Mouse (Mus musculus): Measurements from ENCODE around the gene Tfb2m. TPM values are rescaled to one million over a fixed set of nuclear protein-coding genes. Genes with fewer than 3 reads are reported as not detected.

Tfb2m gene
- 10 to 100 TPM; 22.2 to 25.9 TPM for total RNA-seq (2021)
- long read RNA-seq, experiment 1, transcript Tfb2m-201 (8 exons, 2,449 nt), result major isoform, 21 of 30 reads
- long read RNA-seq, experiment 1, partial matches to known transcripts, result 0 of 30 reads
- long read RNA-seq, experiment 1, other reads (novel, unspliced or antisense), result 9 of 30 reads
- long read RNA-seq, experiment 2, transcript Tfb2m-201 (8 exons, 2,449 nt), result major isoform, 12 of 19 reads
- long read RNA-seq, experiment 2, partial matches to known transcripts, result 0 of 19 reads
- long read RNA-seq, experiment 2, other reads (novel, unspliced or antisense), result 7 of 19 reads

GRCm38 (mm10) chr1:179545768-179546550 is at the start of gene Tfb2m, which contains the start of gene Cnst:
Gene Tfb2m, minus strand, starts transcription at chr1:179546267.
Gene Cnst, plus strand, starts transcription at chr1:179546370.
- peak; percentile 95 for DNase-seq

- no peak for DNase-seq
These were observed 46.9 kb upstream of the Tfb2m start for GRCm38 (mm10) chr1:179592972-179593371.

DNA sequence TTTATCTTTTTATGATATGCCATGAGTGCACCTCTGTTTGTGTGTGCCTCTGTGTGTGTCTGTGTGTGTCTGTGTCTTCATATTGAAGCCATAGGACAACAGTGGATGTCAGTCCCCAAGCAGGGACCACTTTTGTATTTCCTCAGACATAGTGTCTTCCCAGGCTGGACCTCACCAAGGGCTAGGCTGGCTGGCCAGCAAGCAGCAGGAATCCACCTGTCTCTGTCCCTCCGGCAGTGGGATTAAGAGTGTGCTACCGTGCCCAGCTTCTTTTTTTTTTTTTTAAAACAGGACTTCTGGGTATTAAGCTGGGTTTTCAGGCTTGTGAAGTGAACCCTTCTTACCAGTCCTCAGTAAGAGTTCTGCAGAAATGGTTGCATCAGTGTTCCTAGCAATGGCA is 46.1 kb upstream of the Tfb2m start:
- DNase-seq, result no peak

GRCm38 (mm10) chr1:179591639-179592038 is 45.6 kb upstream of the Tfb2m start:
- no peak for DNase-seq

GRCm38 (mm10) chr1:179588230-179588629 is 42.2 kb upstream of the Tfb2m start:
- DNase-seq, result no peak

GRCm38 (mm10) chr1:179586430-179587095 is 40.5 kb upstream of the Tfb2m start:
- DNase-seq, result no peak

DNA sequence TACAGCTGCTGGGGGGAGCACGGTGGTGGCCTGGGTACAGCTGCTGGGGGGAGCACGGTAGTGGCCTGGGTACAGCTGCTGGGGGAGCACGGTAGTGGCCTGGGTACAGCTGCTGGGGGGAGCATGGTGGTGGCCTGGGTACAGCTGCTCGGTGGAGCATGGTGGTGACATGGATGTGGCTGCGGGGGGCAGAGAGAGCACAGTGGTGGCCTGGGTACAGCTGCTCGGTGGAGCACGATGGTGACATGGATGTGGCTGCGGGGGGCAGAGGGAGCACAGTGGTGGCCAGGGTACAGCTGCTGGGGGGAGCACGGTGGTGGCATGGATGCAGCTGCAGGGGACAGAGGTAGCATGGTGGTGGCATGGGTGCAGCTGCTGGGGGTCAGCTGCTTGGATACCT is 39.6 kb upstream of the Tfb2m start:
- DNase-seq, result no peak

DNA sequence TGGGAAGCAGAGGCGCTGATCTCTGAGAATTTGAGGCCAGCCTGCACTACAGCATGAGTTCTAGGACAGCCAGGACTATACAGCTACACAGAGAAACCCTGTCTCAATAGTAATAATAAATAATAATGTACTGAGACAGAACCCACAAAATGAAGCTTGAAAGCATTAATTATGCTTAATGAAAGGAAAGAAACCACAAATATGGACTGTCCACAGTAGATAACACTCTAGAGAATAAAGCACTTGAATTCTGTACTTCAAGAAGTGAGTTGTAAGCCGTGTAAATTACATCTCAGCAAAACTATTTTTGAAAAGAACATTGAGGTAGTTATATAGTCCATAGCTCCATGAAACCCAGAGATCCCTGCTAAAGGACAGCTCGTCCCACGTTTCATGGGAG is 38.2 kb upstream of the Tfb2m start:
- no peak for DNase-seq

DNA sequence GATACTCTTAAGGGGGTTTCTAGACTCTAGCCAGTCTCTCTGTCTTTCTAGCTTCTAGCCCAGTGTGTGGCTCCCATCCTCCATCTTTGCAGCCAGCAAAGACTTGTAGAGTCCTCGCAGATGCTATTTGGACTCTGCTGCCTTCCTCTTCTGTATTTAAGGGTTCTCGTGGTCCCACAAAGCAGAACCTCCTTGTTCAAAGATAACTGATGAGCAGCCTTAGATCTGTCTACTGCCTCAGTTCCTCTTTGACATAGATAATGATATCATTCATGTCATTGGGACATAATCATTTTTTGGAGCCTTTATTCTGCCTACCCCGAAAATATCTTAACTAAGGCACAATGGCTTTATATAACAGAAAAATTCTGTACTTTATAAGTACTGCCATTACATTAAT is 37.0 kb upstream of the Tfb2m start:
- DNase-seq, result no peak

DNA sequence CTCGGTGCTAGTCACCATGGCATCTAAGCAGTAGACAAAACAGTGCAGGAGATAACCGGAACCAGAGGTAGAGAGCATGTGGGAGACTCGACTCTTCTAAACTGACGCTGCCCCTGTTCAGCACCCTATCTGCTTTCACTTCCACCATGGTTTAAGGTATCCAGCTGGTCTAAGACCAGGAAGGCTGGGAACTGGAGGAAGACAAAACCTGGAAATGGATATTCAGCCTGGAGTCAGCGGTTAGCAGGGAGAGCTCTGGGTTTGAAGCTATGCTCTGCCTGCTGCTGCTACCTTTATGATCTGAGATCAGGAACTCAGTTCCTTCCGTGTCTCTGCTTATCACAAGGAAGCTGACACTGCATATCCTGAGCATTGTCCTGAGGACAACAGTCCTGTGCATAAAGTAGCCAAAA is 36.0 kb upstream of the Tfb2m start:
- DNase-seq, result no peak

DNA sequence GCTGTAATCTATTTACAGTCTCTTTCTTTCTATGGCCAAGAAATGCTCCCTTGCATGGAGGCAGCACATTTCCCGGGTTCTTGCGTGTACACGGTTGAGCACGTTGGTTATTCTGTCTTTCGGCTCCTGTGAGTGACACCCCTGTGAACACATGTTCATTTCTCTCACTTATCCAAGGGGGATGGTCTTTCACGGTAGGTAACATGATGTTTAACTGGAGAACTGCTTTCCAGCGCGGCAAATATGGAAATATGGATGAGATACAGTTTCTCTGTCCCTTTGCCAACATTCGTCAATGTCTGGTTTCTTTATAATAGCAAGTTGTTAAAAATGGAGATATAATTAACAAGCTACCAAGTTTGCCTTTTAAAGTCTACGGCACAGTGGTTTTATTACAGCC is 35.4 kb upstream of the Tfb2m start:
- DNase-seq, result no peak

DNA sequence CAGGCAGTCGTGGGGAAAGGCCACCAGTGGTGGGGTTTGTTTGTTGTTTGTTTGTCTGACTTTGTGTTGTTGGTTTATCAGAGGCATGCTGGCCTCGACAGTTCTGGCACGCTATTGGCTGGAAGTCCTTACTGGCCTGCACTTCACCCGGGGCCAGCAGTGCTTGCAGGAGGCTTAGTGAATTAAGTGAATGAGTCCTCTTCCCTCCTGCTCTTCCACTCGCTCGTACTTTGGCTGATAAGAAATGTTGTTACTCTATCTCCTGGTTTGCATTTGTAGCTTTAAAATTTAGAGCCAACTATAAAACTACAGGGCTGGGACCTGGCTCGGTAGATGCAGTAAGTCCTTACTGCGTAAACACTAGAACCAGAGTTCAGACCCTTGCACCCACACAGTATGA is 34.1 kb upstream of the Tfb2m start:
- no peak for DNase-seq

DNA sequence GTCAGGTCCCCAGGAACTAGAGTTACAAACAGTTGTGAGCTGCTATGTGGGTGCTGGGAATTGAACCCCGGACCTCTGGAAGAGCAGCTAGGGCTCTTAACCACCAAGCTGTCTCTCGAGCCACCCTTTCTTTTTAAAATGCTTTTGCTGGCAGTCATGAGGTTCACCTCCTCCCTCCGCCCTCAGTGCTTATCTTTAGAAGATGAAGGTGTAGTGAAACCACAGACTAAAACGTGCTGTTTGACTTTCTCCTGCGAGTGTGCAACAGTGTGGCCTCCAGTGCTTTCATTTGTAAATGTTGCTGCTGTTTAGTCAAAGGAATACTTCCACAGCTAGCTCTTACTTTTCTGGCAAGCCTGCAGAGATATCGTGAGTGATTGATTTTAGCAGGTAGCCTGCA is 32.6 kb upstream of the Tfb2m start:
- DNase-seq, result no peak

DNA sequence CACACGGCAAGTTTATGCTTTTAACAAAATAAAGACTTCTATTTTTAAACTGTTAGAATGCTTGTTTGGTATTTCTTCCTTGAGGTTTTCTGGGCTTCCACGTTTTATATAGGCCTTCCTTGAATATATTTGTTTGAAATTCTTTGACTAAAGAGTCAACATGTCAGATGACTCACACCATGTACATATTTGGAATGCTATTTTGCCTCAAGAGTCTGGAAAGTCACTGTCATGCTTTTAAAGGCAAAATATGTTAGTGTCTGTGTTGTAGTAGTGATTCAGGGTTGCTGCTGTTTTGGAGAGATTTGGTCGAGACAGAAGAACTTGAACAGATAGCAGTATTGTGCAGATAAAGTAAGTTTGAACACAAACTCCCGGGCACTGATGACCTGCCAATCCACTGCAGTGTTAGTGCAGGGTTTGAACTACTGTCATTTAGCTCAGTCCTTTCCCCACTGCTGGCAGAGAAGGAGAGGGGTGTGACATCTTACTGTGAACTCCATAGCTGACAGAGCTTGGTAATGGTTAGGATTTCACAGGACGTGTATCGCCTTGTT is 27.7 kb upstream of the Tfb2m start:
- no peak for DNase-seq

DNA sequence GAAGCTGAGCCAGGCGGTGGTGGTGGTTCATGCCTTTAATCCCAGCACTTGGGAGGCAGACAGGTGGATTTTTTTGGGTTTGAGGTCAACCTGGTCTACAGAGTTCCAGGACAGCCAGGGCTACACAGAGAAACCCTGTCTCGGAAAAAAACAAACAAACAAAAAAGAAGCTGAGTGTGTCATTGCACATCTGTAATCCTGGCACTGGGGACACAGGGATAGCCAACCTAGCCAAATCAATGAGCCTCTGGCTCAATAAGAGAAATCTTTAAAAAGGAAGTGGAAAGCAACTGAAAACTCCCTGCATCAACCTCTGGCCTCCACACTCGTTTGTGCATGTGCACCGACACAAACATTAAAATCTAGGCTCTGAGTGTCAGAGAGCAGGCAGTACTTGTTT is 25.6 kb upstream of the Tfb2m start:
- no peak for DNase-seq

- no peak for DNase-seq
These were observed 24.4 kb upstream of the Tfb2m start for GRCm38 (mm10) chr1:179570482-179570881.

- DNase-seq, result no peak
These were observed 22.8 kb upstream of the Tfb2m start for GRCm38 (mm10) chr1:179568690-179569398.

DNA sequence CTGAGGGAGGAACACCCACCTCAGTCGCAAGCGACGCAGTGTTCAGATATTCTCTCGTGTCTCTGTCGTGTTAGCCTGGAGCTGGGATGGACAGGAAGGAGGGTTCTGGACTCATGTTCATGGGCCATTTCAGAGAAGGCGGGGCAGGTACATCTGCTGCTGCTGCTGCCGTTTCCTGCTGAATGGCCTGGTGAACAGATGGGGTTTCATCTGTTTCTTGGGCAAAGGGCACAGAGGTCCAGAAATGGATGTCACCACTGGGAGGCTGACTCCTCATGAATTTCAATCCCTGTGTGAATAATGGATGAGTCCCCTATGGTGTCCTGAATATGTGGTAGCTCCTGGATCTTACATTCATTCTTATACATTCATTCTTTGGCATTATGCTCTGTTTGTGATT is 21.5 kb upstream of the Tfb2m start:
- no peak for DNase-seq

DNA sequence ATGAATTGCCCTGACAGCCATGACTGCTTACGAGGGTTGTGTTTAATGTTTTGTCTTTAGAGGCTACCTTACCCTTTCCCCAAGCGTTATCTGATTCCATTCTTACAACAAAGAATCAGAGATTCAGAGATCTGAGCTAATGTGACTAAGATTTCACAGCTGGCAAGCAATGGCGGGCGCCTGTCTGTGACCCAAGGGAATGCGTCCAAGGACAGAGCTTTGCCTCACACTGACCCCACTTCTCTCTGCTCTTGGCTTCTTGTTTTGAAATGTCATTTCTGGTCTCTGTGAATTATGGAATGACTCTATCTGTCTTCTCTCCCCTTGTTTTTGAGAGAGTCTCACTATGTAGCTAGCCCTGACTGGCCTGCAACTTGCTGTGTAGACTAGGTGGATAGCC is 17.9 kb upstream of the Tfb2m start:
- no peak for DNase-seq

- DNase-seq, result no peak
These were observed 17.1 kb upstream of the Tfb2m start for GRCm38 (mm10) chr1:179563211-179563610.

- DNase-seq, result no peak
These were observed 14.9 kb upstream of the Tfb2m start for GRCm38 (mm10) chr1:179560845-179561430.

All from gastrocnemius, postnatal 10 days (tissue).